Mouse (Mus musculus) adrenal gland, postnatal 14 days (tissue): ENCODE results near the gene Hoxa7. TPM values are rescaled to one million over a fixed set of nuclear protein-coding genes. Genes with fewer than 3 reads are reported as not detected.

Experiments
- microRNA-seq, 2 experiments: library from miRNA; unstranded; fragments of <30 nt; microRNA quantifications; one replicate each; pipeline ENCODE4 v1.2.0; 2021
- total RNA-seq: library from RNA; stranded (reverse); gene quantifications from 2 replicates; pipeline ENCODE4 v1.2.3, GENCODE M21; 2021

Hoxa7 gene
- total RNA-seq, 1 experiment from 2014 or later = 22.2 TPM

Small RNA genes lying within 50 kb of the gene (microRNA-seq; reads per million reads assigned to microRNA genes)
- 543 to 609 reads per million in 2 experiments for gene Mir196b

Other genes with a start within 250 kb of the Hoxa7 start
- 41.1 and 46.0 TPM in 2 replicates for gene Skap2, start 209.3 kb downstream of the Hoxa7 start, total RNA-seq
- 0.64 and 1.1 TPM in 2 replicates for gene Hoxa1, start 63.5 kb downstream of the Hoxa7 start, total RNA-seq
- gene Hoxa2, start 57.0 kb downstream of the Hoxa7 start, total RNA-seq = 3.3 and 3.8 TPM in 2 replicates
- 0.45 and 0.63 TPM in 2 replicates for gene 5730596B20Rik, start 44.4 kb downstream of the Hoxa7 start, total RNA-seq
- gene Hoxa4, start 30.1 kb downstream of the Hoxa7 start, total RNA-seq = 6.4 and 7.3 TPM in 2 replicates
- 25.8 and 26.3 TPM in 2 replicates for gene Hoxa5, start 17.3 kb downstream of the Hoxa7 start, total RNA-seq
- gene Hoxa6, start 13.1 kb downstream of the Hoxa7 start, total RNA-seq = 3.7 and 5.9 TPM in 2 replicates
- 6.9 and 10.5 TPM in 2 replicates for gene Hoxa3, start 8.5 kb downstream of the Hoxa7 start, total RNA-seq
- gene Gm28308, start 8.5 kb downstream of the Hoxa7 start, total RNA-seq = 1.3 and 1.4 TPM in 2 replicates
- gene Hoxa9, start 9.2 kb upstream of the Hoxa7 start, total RNA-seq = 1.8 and 3.5 TPM in 2 replicates
- 0.15 and 0.68 TPM in 2 replicates for gene Hoxa10, start 19.0 kb upstream of the Hoxa7 start, total RNA-seq
- not detected in 2 replicates for gene Hoxa11, start 24.0 kb upstream of the Hoxa7 start, total RNA-seq
- not detected in 2 replicates for gene Hoxa13, start 39.0 kb upstream of the Hoxa7 start, total RNA-seq
- not detected in 2 replicates for gene Evx1, start 91.6 kb upstream of the Hoxa7 start, total RNA-seq